Mouse (Mus musculus) stomach, embryonic 14.5 days (tissue): ENCODE measurements around the gene Slc9a9. TPM values are rescaled to one million over a fixed set of nuclear protein-coding genes. Genes with fewer than 3 reads are reported as not detected.
A peak's percentile ranks its signal among the peaks of the same experiment; 100 is the strongest.

ENCODE experiments used
- ATAC-seq: fragments of 200-750 bp; cut with Nextera tagmentation; 2 replicates; pipeline ENCODE4 v1.8.0; 2017; ENCODE audit warnings: low read depth, moderate TSS enrichment; ENCODE audit not compliant: insufficient number of reproducible peaks, insufficient read depth, low FRiP score
- H3K27ac ChIP-seq: fragments of 300-500 bp; sonication (generic); 2 replicates; pipeline ENCODE4 v1.5.1; 2014; ENCODE audit warnings: mild to moderate bottlenecking, low read length, moderate library complexity, mixed read lengths
- H3K27me3 ChIP-seq: fragments of 300-500 bp; sonication (generic); 2 replicates; pipeline ENCODE4 v1.6.1; 2014; ENCODE audit warnings: low read length, control low read depth, mixed read lengths; ENCODE audit not compliant: control insufficient read depth, insufficient read depth
- H3K36me3 ChIP-seq: fragments of 300-500 bp; sonication (generic); 2 replicates; pipeline ENCODE4 v1.6.1; 2014; ENCODE audit warnings: mild to moderate bottlenecking, control low read depth, low read length, moderate library complexity, mixed read lengths; ENCODE audit not compliant: control insufficient read depth, insufficient read depth
- H3K4me1 ChIP-seq: fragments of 300-500 bp; sonication (generic); 2 replicates; pipeline ENCODE4 v1.6.1; 2014; ENCODE audit warnings: low read length, control low read depth, mixed read lengths; ENCODE audit not compliant: control insufficient read depth, insufficient read depth
- H3K4me2 ChIP-seq: fragments of 300-500 bp; sonication (generic); replicated peaks from 2 replicates; pipeline ENCODE4 v1.6.1; 2014; ENCODE audit warnings: low read depth, low read length, control low read depth
- H3K4me3 ChIP-seq: fragments of 300-500 bp; sonication (generic); 2 replicates; pipeline ENCODE4 v1.5.1; 2014; ENCODE audit warnings: low read depth, low read length, control low read depth
- H3K9ac ChIP-seq: fragments of 300-500 bp; sonication (generic); replicated peaks from 2 replicates; pipeline ENCODE4 v1.6.1; 2014; ENCODE audit warnings: low read depth, mild to moderate bottlenecking, control low read depth, low read length, moderate library complexity, mixed read lengths
- H3K9me3 ChIP-seq: fragments of 300-500 bp; sonication (generic); 2 replicates; pipeline ENCODE4 v1.6.1; 2016; ENCODE audit warnings: low read depth, low read length, control low read depth; ENCODE audit not compliant: control insufficient read depth
- WGBS: fragments of 180-500 bp; shearing (Covaris S2); extraction: QIAGEN DNeasy Blood & Tissue Kit; methylation state at CpG from one replicate; pipeline ENCODE4 v1.1.7; 2014; 5-methylcytosine and 5-hydroxymethylcytosine counted together
- polyA plus RNA-seq: library from polyadenylated mRNA; unstranded; fragments of >200 nt; fragmentation: Nextera tagmentation; extraction: Ambion mirVana; gene quantifications from 2 replicates; pipeline ENCODE4 v1.2.1, GENCODE M21; 2014

Gene Slc9a9
- polyA plus RNA-seq, 1 experiment from 2014 or later, result 4.2 TPM

GRCm38 (mm10) chr9:94691311-94692087 is 21.8 kb downstream of the Slc9a9 start:
- H3K4me3 ChIP-seq, result no peak overlapping the region
- H3K27ac ChIP-seq, result no peak overlapping the region; the same call in 1 of the 2 replicates
- H3K36me3 ChIP-seq, result no peaks in the 10 kb centered on the region
- H3K4me2 ChIP-seq, result no peak overlapping the region
- no peak overlapping the region for H3K9ac ChIP-seq
- H3K9me3 ChIP-seq, result no peaks in the 10 kb centered on the region
- 33% methylated on average over 10 of the region's 10 CpGs for WGBS
- no peak for ATAC-seq
- H3K27me3 ChIP-seq, result no peaks in the 10 kb centered on the region
- H3K4me1 ChIP-seq, result peaks cover 11% of the 10 kb centered on the region; the same call in 1 of the 2 replicates

- ATAC-seq, result no peak
- WGBS, result 7% methylated on average over 7 of the region's 7 CpGs
- H3K36me3 ChIP-seq, result no peaks in the 10 kb centered on the region
- H3K27me3 ChIP-seq, result no peaks in the 10 kb centered on the region
- no peak overlapping the region for H3K9ac ChIP-seq
- no peak overlapping the region for H3K4me3 ChIP-seq
- H3K4me1 ChIP-seq, result peaks cover 11% of the 10 kb centered on the region; the same call in 1 of the 2 replicates
- H3K9me3 ChIP-seq, result no peaks in the 10 kb centered on the region
- no peak overlapping the region; the same call in 1 of the 2 replicates for H3K27ac ChIP-seq
- no peak overlapping the region for H3K4me2 ChIP-seq
Observed at GRCm38 (mm10) chr9:94692122-94692521, 22.4 kb downstream of the Slc9a9 start.

- H3K4me1 ChIP-seq, result peaks cover 11% of the 10 kb centered on the region; the same call in 1 of the 2 replicates
- 91% methylated on average over 4 of the region's 4 CpGs for WGBS
- no peaks in the 10 kb centered on the region for H3K9me3 ChIP-seq
- no peak overlapping the region for H3K27ac ChIP-seq
- no peak overlapping the region for H3K9ac ChIP-seq
- ATAC-seq, result no peak
- H3K27me3 ChIP-seq, result no peaks in the 10 kb centered on the region
- no peak overlapping the region for H3K4me2 ChIP-seq
- no peak overlapping the region for H3K4me3 ChIP-seq
- no peaks in the 10 kb centered on the region for H3K36me3 ChIP-seq
Observed at GRCm38 (mm10) chr9:94694243-94694642, 24.5 kb downstream of the Slc9a9 start.

- Histone ChIP-seq H3K4me2 (no peak overlapping the region), H3K4me1 (peaks cover 11% of the 10 kb centered on the region; the same call in 1 of the 2 replicates), H3K4me3 (no peak overlapping the region), H3K27ac (no peak overlapping the region), H3K36me3 (no peaks in the 10 kb centered on the region), H3K27me3 (no peaks in the 10 kb centered on the region), H3K9ac (no peak overlapping the region), H3K9me3 (no peaks in the 10 kb centered on the region)
- WGBS, result 72% methylated on average over 3 of the region's 3 CpGs
- ATAC-seq, result no peak
Observed at GRCm38 (mm10) chr9:94694983-94695382, 25.3 kb downstream of the Slc9a9 start.

- ATAC-seq, result peak; percentile 83
- Histone ChIP-seq H3K27me3 (no peaks in the 10 kb centered on the region), H3K36me3 (no peaks in the 10 kb centered on the region), H3K4me3 (no peak overlapping the region), H3K27ac (no peak overlapping the region), H3K9me3 (no peaks in the 10 kb centered on the region), H3K4me1 (peaks cover 4% of the 10 kb centered on the region; the same call in 1 of the 2 replicates), H3K4me2 (no peak overlapping the region), H3K9ac (no peak overlapping the region)
- 43% methylated on average over 9 of the region's 9 CpGs for WGBS
Observed at GRCm38 (mm10) chr9:94696539-94697079, 26.9 kb downstream of the Slc9a9 start.

GRCm38 (mm10) chr9:94698175-94698574 is 28.5 kb downstream of the Slc9a9 start:
- 74% methylated on average over 2 of the region's 2 CpGs for WGBS
- H3K27ac ChIP-seq, result no peak overlapping the region
- H3K4me2 ChIP-seq, result no peak overlapping the region
- H3K4me1 ChIP-seq, result no peaks in the 10 kb centered on the region
- no peak for ATAC-seq
- no peaks in the 10 kb centered on the region for H3K9me3 ChIP-seq
- no peaks in the 10 kb centered on the region for H3K36me3 ChIP-seq
- H3K27me3 ChIP-seq, result no peaks in the 10 kb centered on the region
- H3K4me3 ChIP-seq, result no peak overlapping the region
- H3K9ac ChIP-seq, result no peak overlapping the region

GRCm38 (mm10) chr9:94700549-94700948 is 30.8 kb downstream of the Slc9a9 start:
- Histone ChIP-seq H3K4me2 (no peak overlapping the region), H3K4me3 (no peak overlapping the region), H3K27ac (no peak overlapping the region), H3K9me3 (no peaks in the 10 kb centered on the region), H3K9ac (no peak overlapping the region), H3K27me3 (no peaks in the 10 kb centered on the region), H3K4me1 (no peaks in the 10 kb centered on the region), H3K36me3 (no peaks in the 10 kb centered on the region)
- WGBS, result 59% methylated on average over 1 of the region's 1 CpGs
- ATAC-seq, result no peak

GRCm38 (mm10) chr9:94701193-94701869 is 31.6 kb downstream of the Slc9a9 start:
- H3K9ac ChIP-seq, result no peak overlapping the region
- H3K4me2 ChIP-seq, result no peak overlapping the region
- no peaks in the 10 kb centered on the region for H3K9me3 ChIP-seq
- no peak overlapping the region for H3K4me3 ChIP-seq
- no peaks in the 10 kb centered on the region for H3K36me3 ChIP-seq
- H3K27ac ChIP-seq, result no peak overlapping the region
- no peaks in the 10 kb centered on the region for H3K27me3 ChIP-seq
- no peak for ATAC-seq
- H3K4me1 ChIP-seq, result no peaks in the 10 kb centered on the region
- WGBS, result 43% methylated on average over 6 of the region's 6 CpGs
